Mouse (Mus musculus) megakaryocyte-erythroid progenitor cell, adult 5-6 weeks (primary cell): ENCODE results near the gene Srpx. TPM values are rescaled to one million over a fixed set of nuclear protein-coding genes. Genes with fewer than 3 reads are reported as not detected.

ENCODE experiments used
- ATAC-seq: replicated peaks from 2 replicates; pipeline ENCODE4 v1.8.0; 2016; ENCODE audit warnings: mild to moderate bottlenecking, inconsistent platforms; ENCODE audit not compliant: severe bottlenecking, poor library complexity, low FRiP score, low TSS enrichment
- total RNA-seq, 2 experiments: library from RNA; stranded (forward) in 1 of 2; stranded (reverse) in 1 of 2; fragments of 200-1000, 215-1000 nt in 1 of 2; fragments of >200 nt in 1 of 2; fragmentation: Nextera tagmentation in 1 of 2; gene quantifications; 2 replicates each; pipeline ENCODE4 v1.2.3; 2014 to 2017

Srpx gene
- total RNA-seq (2014; fragmentation: Nextera tagmentation) (not detected in 2 replicates), total RNA-seq (2017) (not detected in 2 replicates)

DNA sequence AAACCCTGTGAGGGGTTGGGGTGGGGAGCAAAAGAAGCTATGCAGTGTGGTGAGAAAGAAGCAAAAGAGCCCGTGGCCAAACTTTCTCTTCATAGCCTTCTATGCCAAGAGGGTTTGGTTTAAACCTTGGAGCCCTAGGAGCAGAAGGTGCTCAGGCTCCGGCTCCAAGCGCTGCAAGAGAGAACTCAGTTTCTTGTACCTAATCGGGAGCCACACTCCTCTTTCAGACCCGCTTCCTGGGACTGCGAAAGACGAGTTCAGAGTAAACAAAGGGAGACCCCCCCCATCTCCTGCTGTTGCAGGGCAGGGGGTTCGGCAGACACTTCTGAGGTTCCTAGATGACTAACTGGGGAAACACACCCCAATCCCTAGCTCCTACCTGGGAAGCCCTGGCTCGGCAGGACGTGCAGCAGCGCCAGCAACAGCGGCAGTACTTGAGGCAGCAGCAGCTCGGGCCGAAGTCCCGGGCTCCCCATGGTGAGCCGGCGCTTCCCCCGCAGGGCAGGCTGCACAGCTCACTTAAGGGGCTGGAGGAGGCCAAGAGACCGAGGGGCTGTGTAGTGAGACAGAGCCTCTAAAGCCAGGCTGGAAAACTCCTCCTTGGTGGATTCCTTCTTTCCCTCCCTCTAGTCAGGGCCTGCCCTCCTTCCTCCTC lies at the start of gene Srpx:
Gene Srpx (minus strand): TSS at position 645 of the 655 bp plus-strand sequence.
- no peak for ATAC-seq

DNA sequence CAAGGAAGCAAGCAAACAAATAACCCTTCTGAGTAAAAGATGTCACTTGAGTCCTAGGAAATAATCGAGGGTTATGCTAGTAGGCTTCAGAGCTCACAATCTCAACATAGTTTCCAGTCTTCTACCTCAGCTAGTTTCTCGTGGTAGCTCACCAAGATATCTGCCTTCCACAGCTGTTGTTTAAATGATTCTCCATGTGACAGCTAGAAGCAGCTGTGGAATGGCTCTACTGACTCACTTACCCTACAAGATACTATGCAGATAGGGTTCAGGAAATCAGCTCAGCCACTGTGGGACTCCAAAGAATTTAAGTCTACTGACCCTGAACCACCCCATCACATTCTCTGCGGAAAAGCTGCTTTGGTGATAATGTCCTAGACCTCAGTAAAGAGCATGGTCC lies 34.9 kb upstream of the Srpx start:
- no peak for ATAC-seq

DNA sequence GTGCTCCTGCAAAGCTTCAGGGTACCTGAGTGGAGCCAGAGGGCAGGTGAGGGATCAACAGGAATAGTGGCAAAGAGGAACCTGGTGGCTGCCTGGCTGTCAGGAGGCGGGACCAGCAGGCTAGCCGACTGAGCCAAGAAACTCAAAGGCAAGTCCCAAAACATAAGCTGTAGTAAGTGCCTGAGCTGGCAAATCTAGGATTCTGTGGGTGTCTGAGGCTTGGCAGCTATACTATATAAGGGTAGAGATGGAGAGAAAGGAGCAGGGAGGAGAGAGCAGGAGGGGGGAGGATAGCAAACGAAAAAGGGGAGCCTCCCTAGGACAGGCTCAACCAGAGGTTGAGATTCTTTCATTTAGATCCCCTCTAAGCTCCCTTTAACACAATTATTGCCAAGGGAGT lies 1.7 kb downstream of the Srpx start:
- ATAC-seq, result no peak

DNA sequence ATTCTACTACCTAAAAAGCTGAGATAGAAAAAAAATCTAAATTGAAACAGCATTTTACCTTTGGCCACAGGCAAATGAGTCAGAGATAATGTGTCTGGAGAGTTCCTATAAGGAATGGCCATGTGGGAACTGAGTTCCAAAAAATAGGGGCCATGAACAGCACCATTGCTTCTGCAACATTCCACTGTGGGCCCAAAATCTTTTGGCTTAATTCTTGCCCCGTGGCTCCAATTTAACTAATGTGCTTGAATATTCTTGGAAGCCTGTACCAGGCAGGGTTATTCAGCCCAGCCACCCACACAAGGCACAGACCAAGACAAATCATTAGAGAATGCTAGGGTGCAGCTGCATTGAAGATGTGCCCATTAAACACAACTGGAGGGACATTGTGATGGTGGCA lies 6.8 kb downstream of the Srpx start:
- ATAC-seq, result no peak

DNA sequence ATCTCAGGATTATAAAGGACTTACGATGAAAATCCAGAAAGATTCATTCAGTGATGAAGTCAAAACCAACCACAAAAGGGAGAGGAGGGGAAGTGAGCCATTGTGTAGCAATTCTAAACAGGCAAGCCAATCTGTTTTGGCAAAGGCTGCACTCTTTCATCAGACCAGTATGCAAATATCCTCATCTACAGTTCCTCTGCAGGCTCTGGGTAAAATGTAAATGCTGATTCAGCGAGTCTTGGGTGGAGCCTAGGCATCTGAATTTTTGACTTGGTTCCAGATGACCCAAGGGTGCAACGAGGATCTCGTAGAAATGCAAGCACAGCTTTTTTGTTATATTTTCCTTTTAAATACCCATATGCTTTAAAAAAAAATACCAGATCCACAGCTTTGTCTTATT lies 9.0 kb downstream of the Srpx start:
- ATAC-seq, result no peak

DNA sequence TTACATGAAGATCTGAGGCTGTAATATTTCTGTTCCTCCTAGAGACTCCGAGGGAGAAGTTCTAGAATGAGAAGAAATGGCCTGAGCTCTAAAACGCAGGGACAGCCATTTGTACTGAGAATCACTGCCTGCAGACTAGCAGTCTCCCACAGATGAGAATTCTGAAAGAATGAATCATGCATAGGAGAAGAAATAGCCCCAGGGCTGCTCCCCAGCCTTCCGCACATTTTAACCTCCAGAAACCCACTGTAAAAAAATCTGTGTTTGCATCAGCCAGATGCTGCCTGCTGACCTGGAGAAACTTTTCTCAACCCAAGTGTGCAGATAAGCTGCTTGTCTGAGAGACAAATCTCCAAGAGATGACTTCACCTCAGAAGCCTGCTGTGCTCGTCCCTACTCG lies 12.0 kb downstream of the Srpx start:
- ATAC-seq, result no peak

DNA sequence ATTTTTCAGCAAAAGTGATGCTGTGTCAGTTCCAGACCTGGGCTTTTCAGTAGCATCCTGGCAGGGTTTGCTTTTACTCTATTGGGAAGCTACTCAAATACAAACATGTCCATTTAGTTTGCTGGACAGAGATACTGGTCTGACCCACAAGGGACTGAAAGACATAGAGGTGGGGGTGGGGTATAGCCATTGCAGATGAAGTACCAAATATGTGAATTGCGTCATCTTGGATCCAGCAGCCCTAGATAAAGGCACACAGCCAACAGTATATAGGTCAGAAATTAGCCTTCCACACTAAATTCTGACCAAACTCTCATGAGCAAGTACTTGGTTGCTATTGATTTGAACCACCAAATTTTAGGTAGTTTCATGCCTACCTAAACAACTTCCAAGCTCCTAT lies 14.8 kb downstream of the Srpx start:
- no peak for ATAC-seq

DNA sequence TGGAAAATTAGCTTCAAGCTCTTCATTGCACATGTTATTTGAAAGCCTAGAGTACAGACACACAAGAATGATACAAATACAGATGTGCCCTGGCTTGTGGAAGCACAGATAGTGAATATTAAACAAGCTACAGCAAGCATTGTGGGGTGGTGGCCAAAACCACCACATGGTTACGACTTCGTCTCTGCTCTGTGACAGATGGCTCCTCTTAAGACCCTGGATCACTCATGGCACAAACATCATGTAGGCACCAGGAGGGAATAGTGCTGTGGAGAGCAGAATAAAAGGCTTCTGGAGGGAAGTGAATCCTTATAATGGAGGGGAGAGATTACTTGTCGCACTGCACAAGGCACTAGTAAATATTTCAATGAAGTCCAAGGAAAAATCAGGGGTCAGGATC lies 21.7 kb downstream of the Srpx start:
- no peak for ATAC-seq

DNA sequence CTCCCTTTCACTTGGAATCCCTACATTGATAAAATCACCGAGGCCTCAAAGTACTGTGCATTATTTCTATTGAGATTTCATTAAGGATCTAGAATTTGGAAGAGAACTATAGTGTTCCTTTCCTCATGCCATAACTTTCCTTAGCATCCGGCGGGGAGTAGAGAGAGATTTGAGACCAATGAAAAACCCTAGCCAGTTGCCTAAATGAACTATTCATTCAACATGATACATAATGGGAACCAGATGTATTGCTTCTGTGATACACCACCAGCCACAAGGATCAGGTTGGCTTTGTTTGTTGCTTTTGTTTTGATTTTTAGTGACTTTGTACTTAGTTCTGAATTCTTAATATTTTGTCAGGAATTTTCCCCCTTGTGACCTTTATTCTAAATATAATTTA lies 37.1 kb downstream of the Srpx start:
- ATAC-seq, result no peak

DNA sequence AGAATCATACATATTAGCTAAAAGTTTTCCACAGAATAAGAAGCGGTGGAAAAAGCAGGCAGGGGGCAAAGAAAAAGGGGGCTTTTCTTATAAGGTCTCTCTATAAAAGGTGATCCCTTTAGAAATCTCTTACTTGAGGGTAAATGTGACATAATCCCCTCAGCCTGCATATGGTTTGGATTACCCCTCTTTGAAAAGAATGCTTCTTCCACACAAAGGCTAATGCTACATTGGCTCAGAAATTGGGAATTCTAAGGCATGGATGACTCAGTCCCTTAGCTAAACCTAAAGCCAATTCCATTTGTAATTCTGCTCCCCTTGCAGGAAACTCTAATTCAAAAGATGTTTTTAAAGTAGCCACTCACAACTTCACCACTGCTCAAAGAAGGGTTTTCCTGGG lies 37.5 kb downstream of the Srpx start:
- ATAC-seq, result no peak

DNA sequence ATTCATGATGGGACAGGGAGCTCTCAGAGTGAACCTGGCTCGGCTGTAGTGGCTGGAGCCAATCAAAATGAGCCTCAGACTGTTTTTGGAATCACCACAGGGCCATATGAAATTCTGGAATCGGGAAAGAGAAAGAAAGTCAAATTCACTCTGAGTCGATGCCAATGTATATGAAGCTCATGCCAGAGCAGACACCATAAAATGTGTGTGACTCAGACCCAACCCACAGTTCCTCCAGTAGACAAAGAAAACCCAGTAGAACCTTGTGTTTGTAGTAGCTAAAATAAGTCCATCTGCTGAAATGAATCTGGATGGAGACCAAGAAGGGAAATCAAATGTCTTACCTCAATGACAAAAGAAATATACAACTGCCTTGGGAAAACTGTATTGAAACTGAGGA lies 43.5 kb downstream of the Srpx start:
- ATAC-seq, result no peak

DNA sequence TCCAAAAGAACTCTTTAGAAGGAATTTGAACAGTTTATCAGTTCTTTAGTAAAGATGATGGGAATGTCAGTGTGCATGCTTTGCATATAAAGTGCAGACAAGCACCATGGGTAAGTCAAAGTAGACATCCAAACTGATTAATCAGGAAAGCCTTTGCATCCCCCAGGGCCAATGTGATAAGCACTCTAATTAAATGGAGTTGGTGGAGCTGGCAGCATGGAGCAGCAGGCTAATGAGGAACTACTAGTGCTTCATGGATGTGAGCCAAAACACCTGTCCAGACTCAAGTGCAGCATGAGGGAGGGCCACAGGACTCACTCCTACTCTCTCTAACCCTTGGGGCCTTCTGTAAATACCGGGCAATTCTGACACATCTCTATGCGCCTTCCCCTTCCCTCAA lies 46.0 kb downstream of the Srpx start:
- no peak for ATAC-seq

DNA sequence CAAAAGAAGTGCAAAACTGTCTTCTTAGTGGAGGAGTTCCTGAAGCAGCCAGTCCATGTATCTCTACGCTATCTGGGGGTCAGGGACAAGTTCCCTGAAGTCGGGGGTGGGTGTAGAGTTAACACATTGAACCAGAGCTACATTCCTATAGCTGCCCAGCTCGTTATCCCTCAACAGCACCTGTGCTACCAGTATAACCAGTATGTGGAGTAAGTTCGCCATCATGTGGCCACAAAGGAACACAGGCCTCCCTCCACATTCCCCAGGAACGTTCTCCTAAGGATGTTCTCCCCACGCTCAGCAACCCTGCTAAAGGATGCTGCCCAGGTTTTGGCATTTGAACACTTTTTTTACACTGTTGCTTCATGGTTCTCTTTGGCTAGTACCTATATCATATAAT lies 46.8 kb downstream of the Srpx start:
- ATAC-seq, result peak; percentile 91

DNA sequence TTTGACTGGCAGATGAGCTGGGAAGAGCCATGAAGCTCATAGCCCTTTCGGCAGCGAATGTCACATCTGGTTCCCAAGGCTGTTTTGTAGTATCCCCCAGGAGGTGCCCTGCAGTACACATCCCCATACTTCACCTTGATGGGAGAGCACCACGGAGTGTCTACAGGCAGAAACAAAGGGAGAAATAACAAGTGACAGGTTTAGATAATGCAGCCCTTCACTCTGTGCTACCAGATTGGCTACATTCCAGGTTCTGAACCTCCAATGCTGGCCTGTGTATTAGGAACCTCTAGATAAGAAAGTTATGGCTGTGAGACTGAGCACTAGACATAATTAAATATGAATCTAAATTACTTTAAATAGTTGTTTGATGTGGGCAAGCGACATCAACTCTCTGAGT lies 48.1 kb downstream of the Srpx start:
- peak; percentile 82 for ATAC-seq

DNA sequence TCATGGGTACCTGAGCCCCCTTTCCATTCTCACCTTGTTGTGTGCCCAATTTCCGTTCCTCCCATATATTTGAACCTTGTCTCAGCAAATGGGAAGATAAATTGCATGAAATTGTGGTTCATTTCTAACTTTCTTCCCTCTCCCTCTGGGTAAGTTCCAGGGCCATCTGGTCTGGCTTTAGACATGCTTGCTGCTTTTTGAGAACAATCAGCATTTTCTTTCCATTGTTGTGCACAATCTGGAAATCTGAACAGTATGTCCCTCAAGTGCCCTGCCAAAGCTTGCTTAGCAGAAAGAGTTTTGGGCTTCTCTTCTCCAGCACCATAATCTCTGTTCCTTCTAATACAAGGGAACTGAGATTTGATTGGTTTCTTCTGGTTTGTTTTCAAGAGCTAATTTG lies 53.7 kb downstream of the Srpx start:
- no peak for ATAC-seq

DNA sequence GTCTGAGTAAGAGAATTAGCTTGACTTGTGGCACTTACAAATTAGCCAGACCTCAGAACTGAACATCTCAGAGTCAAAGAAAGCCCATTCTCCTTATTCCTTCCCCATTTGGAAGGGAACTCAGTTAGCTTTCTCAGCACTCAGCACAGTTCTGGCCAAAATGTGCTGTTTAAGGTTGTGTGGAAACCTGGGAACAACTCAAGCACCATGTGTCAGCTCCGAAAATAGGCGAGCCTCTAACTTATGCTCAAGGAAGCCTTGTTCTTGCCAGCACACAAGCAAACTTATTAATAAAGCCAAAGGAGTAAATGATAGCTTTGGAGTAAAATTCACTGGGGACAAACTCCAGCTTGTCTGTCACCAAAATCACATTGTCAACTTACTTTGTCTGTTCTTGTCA lies 54.1 kb downstream of the Srpx start:
- no peak for ATAC-seq

DNA sequence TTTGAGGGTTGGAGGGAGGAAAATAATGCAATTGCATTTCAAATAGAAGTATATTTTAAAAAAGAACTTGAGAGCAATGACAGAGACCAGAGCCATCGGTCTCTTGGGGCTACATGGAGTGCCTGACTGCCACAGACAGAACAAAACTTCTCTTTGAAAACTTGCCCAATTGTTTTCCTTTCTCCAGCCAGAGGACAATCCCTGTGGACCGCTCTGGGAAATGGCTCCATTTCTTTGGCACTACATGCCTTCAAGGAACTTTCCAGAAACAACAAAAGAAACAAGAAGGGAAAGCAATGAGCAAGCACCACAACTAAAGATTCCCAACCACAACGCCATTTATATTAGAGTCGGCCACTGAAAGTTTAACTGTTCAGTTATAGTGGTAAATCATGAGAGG lies 55.3 kb downstream of the Srpx start:
- ATAC-seq, result no peak

DNA sequence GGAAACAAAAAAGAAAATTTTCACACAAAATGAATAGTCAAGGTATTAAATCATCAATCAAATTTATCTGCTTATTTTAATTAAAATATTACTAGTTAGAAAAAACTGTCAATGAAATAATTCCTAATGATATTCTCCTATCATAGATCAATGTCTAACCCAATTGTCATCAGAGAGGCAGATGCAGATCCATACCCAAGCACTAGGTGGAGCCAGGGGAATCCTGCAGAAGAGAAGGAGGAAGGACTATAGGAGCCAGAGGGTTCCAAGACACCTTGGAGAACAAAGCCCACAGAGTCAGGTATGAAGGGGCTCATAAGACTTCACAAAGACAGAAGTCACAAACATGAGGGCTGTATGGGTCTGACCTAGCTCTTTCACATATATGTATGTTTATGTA lies 82.8 kb downstream of the Srpx start:
- peak; percentile 79 for ATAC-seq

DNA sequence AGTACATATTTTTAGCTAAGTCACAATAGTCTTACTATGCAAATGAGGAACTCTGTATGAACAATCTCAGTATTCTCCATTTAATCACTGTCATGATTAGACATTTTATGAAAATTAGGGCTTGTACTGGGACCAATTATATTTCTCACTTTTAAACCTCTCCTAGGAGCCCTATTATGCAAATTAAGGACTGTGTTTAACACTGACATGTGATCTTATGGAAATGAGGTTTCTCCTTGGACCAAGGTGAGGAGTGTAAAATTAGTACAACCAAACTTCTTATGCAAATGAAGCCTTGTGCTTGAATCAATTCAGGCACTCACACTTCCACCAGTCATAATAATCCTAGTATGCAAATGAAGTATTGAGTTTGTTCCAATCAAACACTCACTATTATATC lies 107.3 kb downstream of the Srpx start:
- no peak for ATAC-seq

DNA sequence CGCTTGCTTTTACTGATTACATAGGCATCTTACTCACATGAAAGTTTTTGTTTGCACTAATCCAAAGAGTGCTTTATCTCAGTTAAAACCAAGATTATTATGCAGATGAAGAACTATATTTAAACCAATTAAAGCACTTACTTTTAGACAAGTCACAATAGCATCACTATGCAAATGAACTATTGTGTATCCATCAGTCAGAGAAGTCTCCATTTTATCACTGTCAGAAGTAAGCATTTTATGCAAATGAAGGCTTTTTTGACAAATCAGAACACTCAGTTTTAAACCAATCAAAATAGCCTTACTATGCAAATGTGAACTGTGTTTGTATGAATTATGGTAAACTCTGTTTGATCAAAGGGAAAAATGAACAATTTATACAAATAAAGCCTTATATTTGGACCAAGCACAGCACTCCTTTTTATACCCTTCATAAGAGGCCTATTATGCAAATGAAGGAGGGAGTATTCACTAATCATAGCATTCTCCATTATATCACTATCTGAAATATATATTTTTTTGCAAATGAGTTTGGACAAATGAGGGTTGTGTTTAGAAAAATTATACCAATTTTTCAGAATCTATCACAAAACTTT lies 109.7 kb downstream of the Srpx start:
- no peak for ATAC-seq

DNA sequence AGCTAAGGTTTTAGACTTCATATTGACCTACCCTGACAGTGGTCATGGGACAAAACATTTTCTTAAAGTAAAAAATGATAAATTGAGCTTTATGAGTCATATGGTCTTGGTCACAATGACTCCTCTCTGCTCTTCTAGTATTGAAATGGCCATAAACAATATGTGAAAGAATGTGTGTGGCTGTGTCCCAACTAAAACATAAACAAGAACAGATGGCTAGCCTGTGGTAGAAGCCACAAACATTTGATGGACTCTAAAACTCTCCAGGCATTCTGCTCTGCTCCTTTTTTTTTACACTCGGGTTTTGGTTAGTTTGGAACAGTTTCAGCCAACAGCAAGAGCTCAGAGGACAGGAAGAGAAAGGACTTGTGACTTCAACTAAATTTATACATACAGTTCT lies 111.6 kb downstream of the Srpx start:
- ATAC-seq, result no peak

DNA sequence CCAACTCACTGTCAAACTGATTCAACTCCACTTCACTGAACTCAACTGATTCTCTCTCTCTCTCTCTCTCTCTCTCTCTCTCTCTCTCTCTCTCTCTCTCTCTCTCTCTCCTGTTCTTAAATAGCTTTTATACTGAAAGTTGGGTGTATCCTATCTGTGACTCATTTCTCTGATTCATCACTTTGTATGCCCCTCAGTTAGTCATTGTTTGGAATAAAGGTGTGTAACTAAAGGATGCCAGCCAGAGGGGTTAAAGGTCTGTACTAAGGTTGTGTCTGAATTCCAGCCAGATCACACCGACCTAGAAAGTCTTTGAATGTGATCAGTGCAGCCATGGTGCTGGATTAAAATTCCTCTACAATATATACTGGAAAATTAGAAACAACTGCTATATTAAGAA lies 116.8 kb downstream of the Srpx start:
- no peak for ATAC-seq
